Mouse (Mus musculus): ENCODE results near the gene Gdnf. TPM values are rescaled to one million over a fixed set of nuclear protein-coding genes. Genes with fewer than 3 reads are reported as not detected.

The Gdnf gene
- 0.19 and 0.28 TPM in 2 replicates for polyA plus RNA-seq (2014; fragmentation: Nextera tagmentation; extraction: Ambion mirVana)

DNA sequence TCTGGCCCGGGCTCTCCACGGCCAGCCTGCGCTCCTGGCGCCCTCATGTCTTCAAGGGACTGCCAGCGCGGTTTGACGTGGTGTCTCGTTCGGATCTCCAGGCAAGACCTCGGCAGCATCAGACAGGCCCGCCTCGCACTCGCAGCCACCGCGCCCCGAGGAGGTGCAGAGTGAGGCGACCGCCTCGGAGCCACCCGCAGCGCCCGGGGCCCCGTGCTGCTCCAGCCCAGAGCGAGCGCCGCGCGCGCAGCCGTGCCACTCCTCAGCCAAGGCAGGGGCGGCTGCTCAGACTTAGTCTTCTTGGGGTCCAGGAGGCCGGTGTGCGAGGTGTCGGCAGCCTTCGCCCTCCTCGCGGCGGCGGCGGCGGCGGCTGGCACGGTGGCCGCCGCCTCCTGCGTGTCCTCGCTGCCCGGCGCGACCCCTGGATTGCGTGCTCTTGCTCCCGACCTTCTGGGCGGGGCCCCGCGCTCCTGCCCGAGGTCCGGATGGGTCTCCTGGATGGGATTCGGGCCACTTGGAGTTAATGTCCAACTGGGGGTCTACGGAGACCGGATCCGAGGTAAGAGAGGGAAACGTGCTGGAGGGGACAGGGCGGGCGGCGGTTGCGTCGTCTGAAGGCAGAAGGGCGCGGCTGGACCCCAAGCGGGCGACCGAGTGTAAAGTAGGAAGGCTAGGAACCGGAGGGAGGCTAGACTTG is at the start of gene Gdnf:
TSS of gene Gdnf (plus strand) at position 291 of the 697 bp plus-strand sequence.
- peak; percentile 49 for DNase-seq (ENCODE audit: low spot score)
- H3K9me3 ChIP-seq (ENCODE audit: control insufficient read depth, low read length): no peaks in the 10 kb centered on the region
- peak; percentile 47; the same call in 1 of the 2 replicates for ATAC-seq (ENCODE audit: insufficient read depth, low FRiP score, low TSS enrichment)
- peak within 1 kb of the TSS; percentile 94 for H3K4me2 ChIP-seq (ENCODE audit: low read depth)
- WGBS: under 1% methylated on average over 67 of the region's 73 CpGs
- H3K4me3 ChIP-seq (ENCODE audit: low read depth, low read length): peak within 1 kb of the TSS; percentile 48
- H3K36me3 ChIP-seq (ENCODE audit: control insufficient read depth, insufficient read depth, low read length): no peaks in the 10 kb centered on the region
- H3K9ac ChIP-seq (ENCODE audit: low read length): peak within 1 kb of the TSS; percentile 44
- H3K4me1 ChIP-seq (ENCODE audit: control insufficient read depth, insufficient read depth, low read length): peaks cover 9% of the 10 kb centered on the region; the same call in 1 of the 2 replicates
- no peak within 1 kb of the TSS for H3K27ac ChIP-seq (ENCODE audit: low read depth, low read length)
- H3K27me3 ChIP-seq (ENCODE audit: control insufficient read depth, insufficient read depth, low read length): peaks cover 78% of the 10 kb centered on the region

DNA sequence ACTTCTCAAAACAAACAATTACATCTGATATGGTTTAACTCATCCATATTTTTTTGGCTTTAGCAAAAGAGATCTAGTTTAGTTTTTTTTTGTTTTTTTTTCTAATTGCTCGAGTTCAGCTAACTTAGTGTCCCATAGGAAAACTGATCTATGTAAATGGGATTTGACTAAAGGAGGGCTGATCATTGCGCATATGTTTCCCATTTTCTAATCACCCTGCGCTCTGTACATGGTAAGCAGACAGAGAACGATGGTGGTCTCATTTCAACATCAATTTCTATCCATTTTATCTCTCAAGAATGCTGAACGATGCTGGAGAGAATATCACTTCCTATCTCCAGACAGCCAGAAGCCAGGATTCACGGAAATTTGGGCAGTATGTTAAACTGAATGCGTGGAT is 43.5 kb upstream of the Gdnf start:
- 91% methylated on average over 7 of the region's 7 CpGs for WGBS
- no peaks in the 10 kb centered on the region for H3K27me3 ChIP-seq (ENCODE audit: control insufficient read depth, insufficient read depth, low read length)
- H3K4me2 ChIP-seq (ENCODE audit: low read depth): no peak overlapping the region
- H3K9ac ChIP-seq (ENCODE audit: low read length): no peak overlapping the region
- no peak overlapping the region for H3K4me3 ChIP-seq (ENCODE audit: low read depth, low read length)
- H3K36me3 ChIP-seq (ENCODE audit: control insufficient read depth, insufficient read depth, low read length): no peaks in the 10 kb centered on the region
- H3K9me3 ChIP-seq (ENCODE audit: control insufficient read depth, low read length): no peaks in the 10 kb centered on the region
- H3K4me1 ChIP-seq (ENCODE audit: control insufficient read depth, insufficient read depth, low read length): no peaks in the 10 kb centered on the region
- DNase-seq (ENCODE audit: low spot score) (no peak), ATAC-seq (ENCODE audit: insufficient read depth, low FRiP score, low TSS enrichment) (no peak)
- H3K27ac ChIP-seq (ENCODE audit: low read depth, low read length): no peak overlapping the region

DNA sequence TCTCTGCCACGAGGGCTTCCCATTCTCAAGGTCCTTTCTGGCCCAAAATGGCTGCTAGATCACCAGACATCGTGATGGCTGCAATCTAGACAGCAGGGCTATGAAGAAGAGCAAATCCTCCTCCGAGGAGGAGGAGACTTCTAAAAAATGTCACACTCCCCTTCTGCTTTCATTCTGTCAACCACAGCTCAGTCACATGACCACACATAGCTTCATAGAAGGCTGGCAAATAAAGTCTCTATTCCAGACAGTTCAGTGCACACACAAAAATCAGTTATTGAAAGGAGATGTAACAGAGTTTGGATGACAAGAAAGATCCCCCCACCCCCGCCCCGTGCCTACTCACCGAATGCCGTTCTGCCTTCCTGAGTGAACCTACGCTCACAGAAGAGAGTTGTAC is 37.7 kb upstream of the Gdnf start:
- DNase-seq (ENCODE audit: low spot score) (no peak), ATAC-seq (ENCODE audit: insufficient read depth, low FRiP score, low TSS enrichment) (no peak)
- H3K4me3 ChIP-seq (ENCODE audit: low read depth, low read length): no peak overlapping the region
- H3K4me1 ChIP-seq (ENCODE audit: control insufficient read depth, insufficient read depth, low read length): no peaks in the 10 kb centered on the region
- no peak overlapping the region for H3K27ac ChIP-seq (ENCODE audit: low read depth, low read length)
- no peak overlapping the region for H3K4me2 ChIP-seq (ENCODE audit: low read depth)
- no peak overlapping the region for H3K9ac ChIP-seq (ENCODE audit: low read length)
- no peaks in the 10 kb centered on the region for H3K36me3 ChIP-seq (ENCODE audit: control insufficient read depth, insufficient read depth, low read length)
- H3K9me3 ChIP-seq (ENCODE audit: control insufficient read depth, low read length): no peaks in the 10 kb centered on the region
- no peaks in the 10 kb centered on the region for H3K27me3 ChIP-seq (ENCODE audit: control insufficient read depth, insufficient read depth, low read length)
- WGBS: 87% methylated on average over 8 of the region's 8 CpGs

DNA sequence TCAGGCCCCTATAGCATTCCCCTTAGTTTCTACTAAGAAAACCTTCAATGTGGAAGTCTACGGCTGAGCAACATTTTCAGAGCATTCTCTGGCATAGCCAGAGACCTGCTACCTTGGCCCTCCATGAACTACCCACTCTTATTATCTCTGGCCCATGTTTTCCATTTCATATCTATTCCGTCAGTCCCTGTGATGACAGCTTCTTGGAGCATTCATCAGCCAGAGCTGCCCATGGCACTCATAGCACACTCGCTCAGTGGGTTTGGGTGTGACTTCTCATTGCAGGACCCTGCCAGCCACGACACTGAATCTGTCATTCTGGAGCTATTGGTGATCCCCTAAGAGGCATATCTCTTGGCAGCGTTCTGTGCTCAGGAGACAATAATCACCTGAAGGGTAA is 29.1 kb upstream of the Gdnf start:
- no peak for DNase-seq (ENCODE audit: low spot score)
- Histone ChIP-seq H3K9ac (ENCODE audit: low read length) (no peak overlapping the region), H3K4me3 (ENCODE audit: low read depth, low read length) (no peak overlapping the region), H3K27me3 (ENCODE audit: control insufficient read depth, insufficient read depth, low read length) (no peaks in the 10 kb centered on the region), H3K4me1 (ENCODE audit: control insufficient read depth, insufficient read depth, low read length) (no peaks in the 10 kb centered on the region), H3K27ac (ENCODE audit: low read depth, low read length) (no peak overlapping the region), H3K36me3 (ENCODE audit: control insufficient read depth, insufficient read depth, low read length) (no peaks in the 10 kb centered on the region), H3K9me3 (ENCODE audit: control insufficient read depth, low read length) (no peaks in the 10 kb centered on the region), H3K4me2 (ENCODE audit: low read depth) (no peak overlapping the region)
- 93% methylated on average over 5 of the region's 5 CpGs for WGBS
- no peak for ATAC-seq (ENCODE audit: insufficient read depth, low FRiP score, low TSS enrichment)

DNA sequence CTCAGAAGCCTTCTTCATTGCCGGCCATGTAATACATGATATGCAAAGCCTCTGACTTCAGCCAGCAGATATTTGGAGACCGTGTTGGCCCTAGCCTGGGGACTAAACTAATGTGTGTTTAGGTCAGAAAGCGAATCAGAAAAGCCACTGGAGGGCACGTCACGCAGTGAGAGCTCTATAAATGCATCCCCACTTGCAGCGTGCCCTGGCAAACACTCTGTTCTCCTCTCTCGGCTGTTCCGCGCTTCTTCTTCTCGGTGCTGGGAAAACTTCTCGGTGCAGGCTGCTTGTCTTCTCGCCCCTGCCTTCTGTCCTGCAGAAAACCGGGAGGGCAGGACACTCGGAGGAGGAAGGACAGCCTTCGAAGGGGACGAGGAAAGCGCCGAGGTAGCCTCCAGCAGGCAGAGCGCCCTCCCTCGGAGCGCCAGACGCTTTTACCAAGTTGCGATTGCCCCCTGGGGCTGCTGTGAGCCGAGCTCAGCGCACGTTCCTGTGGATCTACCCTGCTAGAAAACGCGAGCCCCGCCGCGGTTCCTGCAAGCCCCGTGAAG is 730 bp upstream of the Gdnf start:
- peak overlapping the region; percentile 94 for H3K4me2 ChIP-seq (ENCODE audit: low read depth)
- under 1% methylated on average over 32 of the region's 32 CpGs for WGBS
- H3K36me3 ChIP-seq (ENCODE audit: control insufficient read depth, insufficient read depth, low read length): no peaks in the 10 kb centered on the region
- no peak overlapping the region for H3K27ac ChIP-seq (ENCODE audit: low read depth, low read length)
- DNase-seq (ENCODE audit: low spot score) (peak; percentile 51), ATAC-seq (ENCODE audit: insufficient read depth, low FRiP score, low TSS enrichment) (no peak)
- peak overlapping the region; percentile 44 for H3K9ac ChIP-seq (ENCODE audit: low read length)
- H3K9me3 ChIP-seq (ENCODE audit: control insufficient read depth, low read length): no peaks in the 10 kb centered on the region
- peaks cover 9% of the 10 kb centered on the region; the same call in 1 of the 2 replicates for H3K4me1 ChIP-seq (ENCODE audit: control insufficient read depth, insufficient read depth, low read length)
- peak overlapping the region; percentile 48 for H3K4me3 ChIP-seq (ENCODE audit: low read depth, low read length)
- H3K27me3 ChIP-seq (ENCODE audit: control insufficient read depth, insufficient read depth, low read length): peaks cover 70% of the 10 kb centered on the region

DNA sequence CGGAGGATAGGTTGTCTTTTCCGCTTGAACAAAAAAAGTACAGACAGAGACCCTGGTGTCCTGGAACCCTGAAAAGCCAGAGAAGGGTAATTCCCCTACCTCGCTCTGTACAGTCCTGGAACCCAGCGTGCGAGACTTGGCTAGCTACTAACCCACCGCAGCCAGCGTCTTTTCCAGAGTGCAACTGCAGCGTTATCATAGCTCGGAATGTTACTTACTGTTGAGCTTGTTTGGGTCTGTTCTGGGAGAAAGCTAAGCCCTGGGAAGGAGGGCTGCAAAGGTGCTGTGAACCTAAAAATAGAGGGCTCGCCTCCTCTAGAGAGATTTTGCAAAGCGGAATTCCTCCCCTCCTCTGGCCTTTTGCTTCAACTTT is 593 bp downstream of the Gdnf start:
- H3K27me3 ChIP-seq (ENCODE audit: control insufficient read depth, insufficient read depth, low read length): peaks cover 83% of the 10 kb centered on the region
- H3K9ac ChIP-seq (ENCODE audit: low read length): peak overlapping the region; percentile 29; the same call in 1 of the 2 replicates
- H3K4me2 ChIP-seq (ENCODE audit: low read depth): peak overlapping the region; percentile 94
- no peak overlapping the region for H3K27ac ChIP-seq (ENCODE audit: low read depth, low read length)
- peaks cover 9% of the 10 kb centered on the region; the same call in 1 of the 2 replicates for H3K4me1 ChIP-seq (ENCODE audit: control insufficient read depth, insufficient read depth, low read length)
- H3K36me3 ChIP-seq (ENCODE audit: control insufficient read depth, insufficient read depth, low read length): no peaks in the 10 kb centered on the region
- DNase-seq (ENCODE audit: low spot score): peak; percentile 60
- H3K4me3 ChIP-seq (ENCODE audit: low read depth, low read length): peak overlapping the region; percentile 48
- 1% methylated on average over 11 of the region's 11 CpGs for WGBS
- H3K9me3 ChIP-seq (ENCODE audit: control insufficient read depth, low read length): no peaks in the 10 kb centered on the region
- ATAC-seq (ENCODE audit: insufficient read depth, low FRiP score, low TSS enrichment): no peak

DNA sequence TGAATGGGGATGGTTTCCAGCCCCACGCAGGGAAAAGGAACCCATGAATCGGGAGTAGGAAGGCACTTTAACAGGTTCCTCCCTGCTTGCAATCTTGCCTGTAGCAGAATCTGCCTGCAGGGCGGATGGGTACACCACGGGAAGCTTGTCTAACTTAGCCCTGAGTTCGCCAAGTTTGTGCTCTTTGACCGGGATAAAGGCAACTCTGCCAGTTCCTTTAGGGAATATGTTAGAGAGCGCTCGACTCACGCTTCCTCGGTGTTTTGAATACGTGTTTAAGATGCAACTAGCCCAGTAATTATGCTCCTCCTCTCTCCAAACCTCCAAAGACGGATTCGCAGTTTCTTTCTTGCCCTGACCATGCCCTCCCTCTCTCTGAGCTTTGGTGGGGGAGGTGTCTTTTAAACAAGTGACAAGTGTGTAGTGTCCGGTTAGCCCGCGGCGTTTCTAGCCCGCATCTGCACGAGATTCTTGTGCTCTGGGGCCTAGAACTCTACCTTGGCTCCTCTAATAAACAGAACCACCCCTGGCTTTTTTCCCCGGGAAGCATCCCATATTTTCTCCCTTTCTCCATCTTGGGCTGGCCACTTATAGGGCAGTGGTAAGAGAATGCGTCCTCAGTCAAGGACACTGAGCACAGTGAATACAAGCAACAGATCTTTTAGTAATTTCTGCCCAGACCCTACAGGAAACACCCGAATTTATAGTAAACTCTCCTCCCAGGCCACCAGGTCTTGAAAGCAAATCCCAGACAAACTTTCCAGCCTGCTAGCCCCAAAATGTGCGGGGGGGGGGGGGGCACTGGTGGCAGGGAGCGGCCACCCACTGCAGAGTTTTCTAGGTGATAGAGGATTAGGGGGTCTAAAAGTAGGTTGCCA is 1.4 kb downstream of the Gdnf start:
- no peak overlapping the region for H3K27ac ChIP-seq (ENCODE audit: low read depth, low read length)
- H3K36me3 ChIP-seq (ENCODE audit: control insufficient read depth, insufficient read depth, low read length): no peaks in the 10 kb centered on the region
- H3K4me3 ChIP-seq (ENCODE audit: low read depth, low read length): no peak overlapping the region; the same call in 1 of the 2 replicates
- ATAC-seq (ENCODE audit: insufficient read depth, low FRiP score, low TSS enrichment): no peak
- 2% methylated on average over 24 of the region's 24 CpGs for WGBS
- H3K27me3 ChIP-seq (ENCODE audit: control insufficient read depth, insufficient read depth, low read length): peaks cover 88% of the 10 kb centered on the region
- H3K4me2 ChIP-seq (ENCODE audit: low read depth): peak overlapping the region; percentile 94; the same call in 1 of the 2 replicates
- H3K4me1 ChIP-seq (ENCODE audit: control insufficient read depth, insufficient read depth, low read length): peaks cover 9% of the 10 kb centered on the region; the same call in 1 of the 2 replicates
- H3K9me3 ChIP-seq (ENCODE audit: control insufficient read depth, low read length): no peaks in the 10 kb centered on the region
- no peak overlapping the region for H3K9ac ChIP-seq (ENCODE audit: low read length)
- peak; percentile 31 for DNase-seq (ENCODE audit: low spot score)

DNA sequence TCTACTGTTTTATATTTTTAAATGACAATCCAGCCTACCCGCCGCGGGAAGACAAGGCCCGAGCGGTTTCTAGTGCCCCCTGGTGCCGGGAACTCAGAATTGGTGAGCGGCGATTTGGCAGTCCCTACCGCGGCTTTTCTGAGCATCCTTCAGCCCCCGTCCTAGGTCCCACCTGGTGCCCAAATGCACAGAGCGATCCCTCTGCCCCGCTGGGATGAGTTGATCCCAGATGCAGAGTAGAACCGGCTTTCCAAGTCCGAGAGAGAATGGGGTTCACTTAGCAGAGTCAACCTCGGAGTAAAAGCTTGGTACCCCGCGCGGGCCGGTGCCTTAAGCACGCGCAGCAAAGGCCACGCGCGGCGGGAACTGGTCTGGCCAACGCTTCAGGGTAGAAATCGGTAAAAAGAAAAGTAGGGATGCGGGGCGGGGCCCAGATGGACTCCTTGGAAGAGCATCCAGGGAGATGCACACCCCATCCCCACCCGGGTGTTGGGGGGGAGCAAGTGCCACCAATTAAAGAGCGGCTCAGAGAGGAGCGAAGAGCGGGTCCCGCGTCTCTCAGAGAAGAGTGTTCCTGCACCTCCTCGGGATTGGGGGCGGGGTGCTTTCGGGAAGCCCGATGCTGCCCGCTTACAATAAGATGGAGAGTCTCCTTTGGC is 2.4 kb downstream of the Gdnf start:
- peak; percentile 89 for DNase-seq (ENCODE audit: low spot score)
- Histone ChIP-seq H3K36me3 (ENCODE audit: control insufficient read depth, insufficient read depth, low read length) (no peaks in the 10 kb centered on the region), H3K4me3 (ENCODE audit: low read depth, low read length) (peak overlapping the region; percentile 39), H3K9me3 (ENCODE audit: control insufficient read depth, low read length) (no peaks in the 10 kb centered on the region), H3K4me1 (ENCODE audit: control insufficient read depth, insufficient read depth, low read length) (peaks cover 9% of the 10 kb centered on the region; the same call in 1 of the 2 replicates), H3K9ac (ENCODE audit: low read length) (no peak overlapping the region; the same call in 1 of the 2 replicates), H3K4me2 (ENCODE audit: low read depth) (peak overlapping the region; percentile 77), H3K27ac (ENCODE audit: low read depth, low read length) (no peak overlapping the region), H3K27me3 (ENCODE audit: control insufficient read depth, insufficient read depth, low read length) (peaks cover 92% of the 10 kb centered on the region)
- WGBS: under 1% methylated on average over 41 of the region's 41 CpGs
- peak; percentile 60 for ATAC-seq (ENCODE audit: insufficient read depth, low FRiP score, low TSS enrichment)
